Mouse (Mus musculus) megakaryocyte-erythroid progenitor cell, adult 5 weeks (primary cell): ENCODE results near the gene Gja4. TPM values are rescaled to one million over a fixed set of nuclear protein-coding genes. Genes with fewer than 3 reads are reported as not detected.

ENCODE experiments used
- polyA plus RNA-seq: library from polyadenylated mRNA; stranded (reverse); fragments of >175 nt; gene quantifications from 2 replicates; pipeline ENCODE4 v1.2.3, GENCODE M21; 2012

Gene Gja4
- polyA plus RNA-seq = 0.06 TPM in 1 of 2 replicates, not detected in the other

GRCm38 (mm10) chr4:127313861-127314260 lies at the start of gene Gja4:
Gja4 (minus strand) TSS chr4:127314039.

DNA sequence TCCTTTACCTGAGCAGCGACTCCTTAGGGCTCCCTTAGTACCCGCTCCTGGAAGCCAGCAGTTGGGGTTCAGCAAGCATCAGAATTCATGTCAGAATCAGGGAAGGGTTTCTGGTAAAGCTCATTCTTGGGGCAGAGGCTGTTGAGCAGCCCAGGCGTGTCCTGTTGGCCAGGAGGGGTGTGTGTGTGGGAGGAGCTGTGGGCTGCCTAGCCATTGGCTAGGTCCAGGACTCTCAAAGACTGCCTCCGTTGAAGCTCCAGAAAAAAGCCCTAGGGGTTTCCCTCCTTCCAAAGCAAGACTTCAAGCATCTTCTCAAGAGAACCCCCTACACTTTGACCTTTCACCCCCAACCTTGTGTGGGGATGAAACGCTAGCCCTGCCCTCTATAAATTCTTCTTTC lies 44.2 kb upstream of the Gja4 start, which contains the start of gene Gjb5:
Gene Gjb5 (minus strand): TSS at position 164 of the 400 bp plus-strand sequence.

DNA sequence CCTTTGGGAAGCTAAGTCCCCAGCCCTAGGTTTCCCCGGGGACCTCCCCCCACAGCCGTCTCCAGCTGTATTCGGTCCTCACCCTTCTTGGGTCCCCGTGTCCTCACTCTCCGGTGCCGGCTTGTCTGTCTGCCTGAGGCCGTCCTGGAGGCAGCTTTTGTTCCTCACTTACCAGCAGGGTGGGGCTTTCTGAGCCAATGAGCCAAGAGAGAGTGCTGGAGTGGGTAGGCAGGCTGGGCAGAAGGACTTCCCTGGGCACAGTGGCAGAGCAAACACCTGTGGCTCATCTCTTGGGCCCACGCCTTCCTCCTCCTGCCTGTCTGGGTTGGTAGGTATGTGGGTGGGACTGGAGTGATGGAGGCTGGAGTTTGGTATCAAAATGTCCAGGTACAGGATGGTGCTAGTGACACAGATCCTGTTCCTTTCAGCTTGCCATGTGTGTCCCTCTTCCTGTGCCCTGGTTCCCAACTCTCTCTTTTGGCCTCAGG lies 40.2 kb upstream of the Gja4 start, which contains the start of gene Gjb4:
Gene Gjb4 (minus strand): TSS at position 131 of the 488 bp plus-strand sequence.

DNA sequence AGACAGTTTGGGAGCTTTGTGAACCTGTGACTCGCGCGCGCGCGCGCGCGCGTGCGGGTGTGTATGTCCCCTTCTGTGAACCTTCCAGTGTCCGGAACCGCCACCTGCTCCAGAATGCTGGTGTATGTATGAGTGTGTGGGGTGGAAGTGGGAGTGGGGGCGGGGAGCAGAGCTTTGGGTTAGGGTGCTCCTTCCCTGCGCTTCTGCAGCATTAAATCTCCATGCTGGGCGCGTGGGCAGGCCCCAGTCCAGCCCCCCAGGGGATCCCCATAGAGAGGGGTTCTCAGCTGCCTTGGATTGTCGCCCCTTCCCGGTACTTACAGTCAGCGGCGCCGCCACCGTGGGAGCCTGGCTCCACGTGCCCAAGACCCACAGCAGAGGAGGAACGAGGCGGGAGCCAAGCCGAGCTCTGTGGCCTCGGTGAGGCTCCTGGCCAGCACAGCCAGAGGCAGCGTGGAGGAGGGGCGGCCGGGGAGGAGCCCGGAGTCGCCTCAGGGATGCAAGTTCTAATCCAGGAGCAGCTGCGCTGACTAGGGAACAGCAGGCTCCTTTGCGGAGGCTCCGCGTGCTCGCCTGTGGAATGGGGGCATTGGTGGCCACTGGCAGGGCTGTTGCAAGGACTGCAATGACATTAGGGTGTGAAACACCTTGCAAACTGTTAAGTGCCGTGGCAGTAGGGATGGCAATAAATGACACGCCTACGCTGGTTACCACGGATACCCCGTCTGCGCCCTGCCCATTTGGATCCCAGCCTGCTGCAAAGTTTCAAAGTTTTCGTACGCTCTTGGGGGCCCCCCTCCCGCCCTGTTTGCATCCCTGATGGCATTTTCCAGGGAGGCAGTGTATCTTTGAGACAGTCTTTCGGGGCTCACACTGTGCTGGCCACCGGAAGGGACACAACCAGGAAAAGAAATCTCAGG lies 16.6 kb upstream of the Gja4 start, which contains the start of gene Gjb3:
Gene Gjb3 (minus strand): TSS at position 664 of the 920 bp plus-strand sequence.

Other genes with a start within 250 kb of the Gja4 start
- 1.1 and 1.3 TPM in 2 replicates for gene Zmym6, start 236.7 kb downstream of the Gja4 start, polyA plus RNA-seq
- gene Tmem35b, start 190.3 kb downstream of the Gja4 start, polyA plus RNA-seq = 0.76 and 1.0 TPM in 2 replicates
- 0.08 TPM in 1 of 2 replicates, not detected in the other for gene Dlgap3, start 144.8 kb downstream of the Gja4 start, polyA plus RNA-seq
- 41.3 and 47.2 TPM in 2 replicates for gene Smim12, start 70.3 kb downstream of the Gja4 start, polyA plus RNA-seq
- 0.75 and 0.90 TPM in 2 replicates for gene Gjb3, start 16.8 kb upstream of the Gja4 start, polyA plus RNA-seq
- not detected in 2 replicates for gene Gjb4, start 40.0 kb upstream of the Gja4 start, polyA plus RNA-seq
- not detected in 2 replicates for gene Gjb5, start 44.1 kb upstream of the Gja4 start, polyA plus RNA-seq